Mouse (Mus musculus) limb, embryonic 12.5 days (tissue): ENCODE measurements at regions not wholly inside any gene's neighbourhood (a gene's known extent, or its start where the extent isn't known, plus 50 kb on each side); places are given as distances from the start of the nearest gene placed in this dataset.

Experiments used
- ATAC-seq: fragments of 200-750 bp; cut with Nextera tagmentation; 2 replicates; pipeline ENCODE4 v1.8.0; 2017; ENCODE audit warnings: low read depth, moderate TSS enrichment; ENCODE audit not compliant: insufficient number of reproducible peaks, insufficient read depth, low FRiP score, low TSS enrichment
- H3K27ac ChIP-seq: fragments of 300-500 bp; sonication (generic); 2 replicates; pipeline ENCODE4 v1.5.1; 2016; ENCODE audit warnings: mild to moderate bottlenecking, moderate library complexity
- H3K27me3 ChIP-seq: fragments of 300-500 bp; sonication (generic); 2 replicates; pipeline ENCODE4 v1.6.1; 2016; ENCODE audit warnings: mild to moderate bottlenecking, moderate library complexity
- H3K36me3 ChIP-seq: fragments of 300-500 bp; sonication (generic); 2 replicates; pipeline ENCODE4 v1.6.1; 2016; ENCODE audit warnings: mild to moderate bottlenecking, moderate library complexity
- H3K4me1 ChIP-seq: fragments of 300-500 bp; sonication (generic); replicated peaks from 2 replicates; pipeline ENCODE4 v1.6.1; 2016
- H3K4me2 ChIP-seq: fragments of 300-500 bp; sonication (generic); 2 replicates; pipeline ENCODE4 v1.6.1; 2016; ENCODE audit warnings: mild to moderate bottlenecking, moderate library complexity
- H3K4me3 ChIP-seq: fragments of 300-500 bp; sonication (generic); replicated peaks from 2 replicates; pipeline ENCODE4 v1.5.1; 2016; ENCODE audit warnings: mild to moderate bottlenecking
- H3K9ac ChIP-seq: fragments of 300-500 bp; sonication (generic); replicated peaks from 2 replicates; pipeline ENCODE4 v1.6.1; 2016; ENCODE audit warnings: mild to moderate bottlenecking, moderate library complexity
- H3K9me3 ChIP-seq: fragments of 300-500 bp; sonication (generic); 2 replicates; pipeline ENCODE4 v1.6.1; 2016; ENCODE audit warnings: mild to moderate bottlenecking, moderate library complexity
- WGBS: fragments of 180-500 bp; shearing (Covaris S2); methylation state at CpG from one replicate; pipeline ENCODE4 v1.1.7; 2016; 5-methylcytosine and 5-hydroxymethylcytosine counted together

- H3K4me1 ChIP-seq: peaks cover 4% of the 10 kb centered on the region; the same call in 1 of the 2 replicates
- H3K4me3 ChIP-seq: no peak overlapping the region
- H3K27me3 ChIP-seq: no peaks in the 10 kb centered on the region
- no peak for ATAC-seq
- no peaks in the 10 kb centered on the region for H3K36me3 ChIP-seq
- H3K4me2 ChIP-seq: no peak overlapping the region
- WGBS: 21% methylated on average over 4 of the region's 4 CpGs
- H3K27ac ChIP-seq: no peak overlapping the region
- no peak overlapping the region for H3K9ac ChIP-seq
- H3K9me3 ChIP-seq: no peaks in the 10 kb centered on the region
These were observed 99.6 kb upstream of the Osmr start for GRCm38 (mm10) chr15:6974410-6974809.

GRCm38 (mm10) chr15:6981430-6981829, 106.7 kb upstream of the Osmr start:
- no peak overlapping the region for H3K27ac ChIP-seq
- H3K9me3 ChIP-seq: no peaks in the 10 kb centered on the region
- 0 out of 2 replicates have a peak, but pooled peaks cover 5% of the 10 kb centered on the region for H3K27me3 ChIP-seq
- no peak overlapping the region for H3K4me3 ChIP-seq
- H3K9ac ChIP-seq: no peak overlapping the region
- no peak for ATAC-seq
- no peaks in the 10 kb centered on the region for H3K36me3 ChIP-seq
- H3K4me2 ChIP-seq: no peak overlapping the region
- 0 out of 2 replicates have a peak, but pooled peaks cover 4% of the 10 kb centered on the region for H3K4me1 ChIP-seq
- WGBS: 44% methylated on average over 9 of the region's 9 CpGs

- Histone ChIP-seq H3K4me1 (0 out of 2 replicates have a peak, but pooled peaks cover 4% of the 10 kb centered on the region), H3K4me3 (no peak overlapping the region), H3K4me2 (no peak overlapping the region), H3K27ac (no peak overlapping the region), H3K36me3 (no peaks in the 10 kb centered on the region), H3K27me3 (0 out of 2 replicates have a peak, but pooled peaks cover 5% of the 10 kb centered on the region), H3K9ac (no peak overlapping the region), H3K9me3 (no peaks in the 10 kb centered on the region)
- no peak for ATAC-seq
- 75% methylated on average over 3 of the region's 3 CpGs for WGBS
These were observed 107.1 kb upstream of the Lifr start for GRCm38 (mm10) chr15:6983320-6983719.

- no peak for ATAC-seq
- Histone ChIP-seq H3K27me3 (0 out of 2 replicates have a peak, but pooled peaks cover 5% of the 10 kb centered on the region), H3K9me3 (no peaks in the 10 kb centered on the region), H3K27ac (no peak overlapping the region), H3K4me1 (no peaks in the 10 kb centered on the region), H3K4me3 (no peak overlapping the region), H3K9ac (no peak overlapping the region), H3K36me3 (no peaks in the 10 kb centered on the region), H3K4me2 (no peak overlapping the region)
- 82% methylated on average over 3 of the region's 3 CpGs for WGBS
These were observed 102.2 kb upstream of the Lifr start for GRCm38 (mm10) chr15:6988187-6988586.

- no peaks in the 10 kb centered on the region for H3K4me1 ChIP-seq
- ATAC-seq: no peak
- H3K9ac ChIP-seq: no peak overlapping the region
- no peak overlapping the region for H3K4me3 ChIP-seq
- 83% methylated on average over 6 of the region's 6 CpGs for WGBS
- H3K27ac ChIP-seq: no peak overlapping the region
- no peaks in the 10 kb centered on the region for H3K36me3 ChIP-seq
- H3K27me3 ChIP-seq: 0 out of 2 replicates have a peak, but pooled peaks cover 1% of the 10 kb centered on the region
- H3K4me2 ChIP-seq: no peak overlapping the region
- H3K9me3 ChIP-seq: no peaks in the 10 kb centered on the region
These were observed 101.3 kb upstream of the Lifr start for GRCm38 (mm10) chr15:6989094-6989493.

- Histone ChIP-seq H3K4me3 (no peak overlapping the region), H3K4me1 (no peaks in the 10 kb centered on the region), H3K9me3 (no peaks in the 10 kb centered on the region), H3K36me3 (no peaks in the 10 kb centered on the region), H3K27ac (no peak overlapping the region), H3K4me2 (no peak overlapping the region), H3K27me3 (no peaks in the 10 kb centered on the region), H3K9ac (no peak overlapping the region)
- WGBS: 81% methylated on average over 9 of the region's 9 CpGs
- ATAC-seq: no peak
These were observed 97.2 kb upstream of the Lifr start for GRCm38 (mm10) chr15:6993226-6993625.

GRCm38 (mm10) chr15:6995246-6995645, 95.2 kb upstream of the Lifr start:
- no peak overlapping the region for H3K27ac ChIP-seq
- WGBS: 56% methylated on average over 3 of the region's 3 CpGs
- H3K9ac ChIP-seq: no peak overlapping the region
- H3K4me3 ChIP-seq: no peak overlapping the region
- no peaks in the 10 kb centered on the region for H3K27me3 ChIP-seq
- H3K9me3 ChIP-seq: no peaks in the 10 kb centered on the region
- no peak overlapping the region for H3K4me2 ChIP-seq
- no peaks in the 10 kb centered on the region for H3K4me1 ChIP-seq
- H3K36me3 ChIP-seq: no peaks in the 10 kb centered on the region
- no peak for ATAC-seq

GRCm38 (mm10) chr15:6997871-6998270, 92.5 kb upstream of the Lifr start:
- no peak for ATAC-seq
- 83% methylated on average over 5 of the region's 5 CpGs for WGBS
- H3K27me3 ChIP-seq: no peaks in the 10 kb centered on the region
- H3K9ac ChIP-seq: no peak overlapping the region
- no peak overlapping the region for H3K4me2 ChIP-seq
- no peak overlapping the region for H3K27ac ChIP-seq
- H3K4me3 ChIP-seq: no peak overlapping the region
- no peaks in the 10 kb centered on the region for H3K9me3 ChIP-seq
- H3K36me3 ChIP-seq: no peaks in the 10 kb centered on the region
- peaks cover 8% of the 10 kb centered on the region; the same call in 1 of the 2 replicates for H3K4me1 ChIP-seq

- Histone ChIP-seq H3K4me1 (peaks cover 8% of the 10 kb centered on the region; the same call in 1 of the 2 replicates), H3K9ac (no peak overlapping the region), H3K4me2 (no peak overlapping the region), H3K4me3 (no peak overlapping the region), H3K27me3 (no peaks in the 10 kb centered on the region), H3K36me3 (no peaks in the 10 kb centered on the region), H3K9me3 (no peaks in the 10 kb centered on the region), H3K27ac (no peak overlapping the region)
- no peak for ATAC-seq
- 58% methylated on average over 5 of the region's 5 CpGs for WGBS
These were observed 91.8 kb upstream of the Lifr start for GRCm38 (mm10) chr15:6998576-6999070.

- WGBS: 70% methylated on average over 3 of the region's 3 CpGs
- ATAC-seq: no peak
- no peak overlapping the region for H3K9ac ChIP-seq
- H3K27ac ChIP-seq: no peak overlapping the region
- peaks cover 8% of the 10 kb centered on the region; the same call in 1 of the 2 replicates for H3K4me1 ChIP-seq
- no peaks in the 10 kb centered on the region for H3K27me3 ChIP-seq
- no peaks in the 10 kb centered on the region for H3K36me3 ChIP-seq
- no peaks in the 10 kb centered on the region for H3K9me3 ChIP-seq
- no peak overlapping the region for H3K4me3 ChIP-seq
- no peak overlapping the region for H3K4me2 ChIP-seq
These were observed 90.7 kb upstream of the Lifr start for GRCm38 (mm10) chr15:6999667-7000066.

GRCm38 (mm10) chr15:7002226-7002625, 88.2 kb upstream of the Lifr start:
- 36% methylated on average over 5 of the region's 5 CpGs for WGBS
- Histone ChIP-seq H3K4me2 (no peak overlapping the region), H3K9ac (no peak overlapping the region), H3K27me3 (no peaks in the 10 kb centered on the region), H3K4me1 (peaks cover 8% of the 10 kb centered on the region; the same call in 1 of the 2 replicates), H3K9me3 (no peaks in the 10 kb centered on the region), H3K27ac (no peak overlapping the region), H3K36me3 (no peaks in the 10 kb centered on the region), H3K4me3 (no peak overlapping the region)
- no peak for ATAC-seq

GRCm38 (mm10) chr15:7003311-7003710, 87.1 kb upstream of the Lifr start:
- ATAC-seq: no peak
- WGBS: 80% methylated on average over 2 of the region's 2 CpGs
- Histone ChIP-seq H3K4me1 (peaks cover 8% of the 10 kb centered on the region; the same call in 1 of the 2 replicates), H3K4me3 (no peak overlapping the region), H3K27ac (no peak overlapping the region), H3K9ac (no peak overlapping the region), H3K9me3 (no peaks in the 10 kb centered on the region), H3K36me3 (no peaks in the 10 kb centered on the region), H3K4me2 (no peak overlapping the region), H3K27me3 (no peaks in the 10 kb centered on the region)
